Mouse (Mus musculus) left cerebral cortex, adult 9 months (tissue): Measurements from ENCODE around the gene Smr3a.

Experiments used
- DNase-seq, 2 experiments: peaks; one replicate each; pipeline ENCODE4 v3.0.0; 2022; ENCODE audit warnings: low spot score in 2 of 2

Smr3a gene

GRCm38 (mm10) chr5:88002249-88002648 lies at the start of gene Smr3a:
TSS of gene Smr3a (plus strand) at chr5:88002549.
- DNase-seq = no peak

- no peak for DNase-seq
Measured at GRCm38 (mm10) chr5:87969201-87969600, 33.1 kb upstream of the Smr3a start, which contains the start of the genes 2310003L06Rik and Gm28434. TSS of gene 2310003L06Rik (plus strand) at chr5:87969459. TSS of gene Gm28434 (plus strand) at chr5:87969517.

- DNase-seq = no peak
Measured at GRCm38 (mm10) chr5:87979139-87979538, 23.2 kb upstream of the Smr3a start, which contains the start of gene Cabs1. TSS of gene Cabs1 (plus strand) at chr5:87979439.

GRCm38 (mm10) chr5:87982468-87983214 lies 19.7 kb upstream of the Smr3a start:
- no peak for DNase-seq

GRCm38 (mm10) chr5:88005241-88005640 lies 2.9 kb downstream of the Smr3a start:
- no peak for DNase-seq
